Mouse (Mus musculus): ENCODE results near the gene Ehmt1.

The Ehmt1 gene

DNA sequence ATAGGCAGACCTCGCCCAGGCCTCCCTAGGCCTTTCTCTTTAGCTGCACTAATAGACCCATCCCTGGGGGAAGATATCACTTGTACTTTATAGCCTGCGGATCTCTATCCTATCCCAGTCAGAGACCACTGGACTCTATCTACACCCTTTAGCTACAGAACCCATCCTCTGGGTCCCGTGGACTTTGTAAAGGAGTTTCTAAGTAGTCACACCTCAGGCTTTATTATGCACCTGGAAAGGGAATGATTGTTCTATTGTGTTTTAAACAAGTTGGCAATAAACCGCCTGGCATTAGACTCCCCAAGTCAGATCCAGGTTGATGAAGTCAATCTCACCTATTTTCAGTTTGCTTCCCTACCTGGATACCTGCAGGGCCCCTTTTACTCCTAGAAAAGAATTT, 7.2 kb downstream of the Ehmt1 start:
- DNase-seq (ENCODE audit: low read depth, low spot score): no peak

DNA sequence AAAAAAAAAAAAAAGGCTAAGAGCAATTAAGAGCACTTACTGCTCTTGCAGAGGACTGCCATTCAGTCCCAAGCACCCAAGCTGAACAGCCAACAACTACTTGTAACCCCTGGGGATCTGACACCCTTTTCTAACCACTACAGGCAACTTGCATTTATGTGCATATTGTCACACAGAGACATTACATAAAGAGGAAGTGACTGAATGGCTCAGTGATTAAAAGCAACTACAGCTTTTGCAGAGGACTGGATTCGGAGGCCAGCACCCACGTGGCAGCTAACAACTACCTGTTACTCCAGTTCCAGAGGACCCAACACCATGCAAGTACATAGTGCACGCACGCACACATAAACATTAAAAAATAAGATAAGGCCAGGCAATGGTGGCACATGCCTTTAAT, 8.9 kb downstream of the Ehmt1 start:
- DNase-seq (ENCODE audit: low read depth, low spot score): no peak

DNA sequence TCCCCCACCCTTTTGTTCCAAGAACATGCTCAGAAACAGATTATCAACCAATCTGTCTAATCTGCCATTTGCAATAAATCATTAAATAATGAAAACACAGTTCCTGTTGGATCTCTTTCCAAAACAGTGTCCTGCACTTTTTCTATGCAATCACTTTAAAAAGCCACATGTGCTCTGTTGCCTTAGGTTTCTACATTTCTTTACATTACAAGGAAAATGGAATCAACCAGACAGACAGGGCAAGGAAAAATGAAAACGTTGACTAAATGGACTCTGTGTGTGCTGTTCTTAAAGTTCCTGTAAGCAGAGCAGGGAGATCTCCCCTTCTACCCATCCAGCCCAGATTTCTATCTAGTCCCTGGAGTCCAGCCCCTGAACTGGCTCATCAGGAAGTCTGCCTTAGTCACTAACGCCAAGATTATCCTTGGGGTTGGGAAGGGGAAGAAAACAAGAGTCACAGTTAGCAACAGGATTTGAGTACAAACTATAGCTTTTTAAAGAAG, 13.7 kb downstream of the Ehmt1 start:
- no peak for DNase-seq (ENCODE audit: low read depth, low spot score)

DNA sequence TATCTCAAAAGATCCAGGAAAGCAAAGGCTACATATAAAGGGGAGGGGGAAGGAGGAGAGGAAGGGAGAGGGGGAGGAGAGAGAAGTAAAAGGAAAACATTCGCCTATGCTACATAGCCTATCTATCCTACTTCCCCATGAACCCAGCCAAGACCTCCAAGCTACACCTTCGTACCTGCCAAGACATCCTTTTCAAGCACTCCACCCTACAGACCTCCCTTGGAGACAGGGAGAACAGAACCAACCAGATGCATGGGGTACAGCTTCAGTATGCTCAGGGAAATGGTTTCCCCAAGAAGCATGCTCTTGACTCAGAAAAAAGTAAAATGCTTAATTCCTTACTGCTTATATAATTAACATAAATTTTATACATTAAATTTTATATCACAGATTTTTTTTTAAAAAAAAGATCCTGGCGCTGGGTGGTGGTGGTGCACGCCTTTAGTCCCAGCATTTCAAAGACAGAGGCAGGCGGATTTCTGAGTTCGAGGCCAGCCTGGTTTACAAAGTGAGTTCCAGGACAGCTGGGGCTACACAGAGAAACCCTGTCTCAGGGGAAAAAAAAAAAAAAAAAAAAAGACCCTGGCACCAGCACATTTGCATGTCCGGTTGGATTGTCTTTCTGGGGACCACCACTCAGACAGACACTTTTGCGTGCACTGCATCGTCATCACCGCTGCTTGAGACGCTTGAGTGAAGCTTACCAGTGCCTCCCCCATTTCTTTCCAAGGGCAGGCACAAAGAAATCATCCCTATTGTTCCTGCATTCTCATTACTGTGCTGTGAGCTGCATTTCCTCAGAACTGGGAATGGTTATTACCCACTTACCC, 14.4 kb downstream of the Ehmt1 start:
- DNase-seq (ENCODE audit: low read depth, low spot score): no peak

DNA sequence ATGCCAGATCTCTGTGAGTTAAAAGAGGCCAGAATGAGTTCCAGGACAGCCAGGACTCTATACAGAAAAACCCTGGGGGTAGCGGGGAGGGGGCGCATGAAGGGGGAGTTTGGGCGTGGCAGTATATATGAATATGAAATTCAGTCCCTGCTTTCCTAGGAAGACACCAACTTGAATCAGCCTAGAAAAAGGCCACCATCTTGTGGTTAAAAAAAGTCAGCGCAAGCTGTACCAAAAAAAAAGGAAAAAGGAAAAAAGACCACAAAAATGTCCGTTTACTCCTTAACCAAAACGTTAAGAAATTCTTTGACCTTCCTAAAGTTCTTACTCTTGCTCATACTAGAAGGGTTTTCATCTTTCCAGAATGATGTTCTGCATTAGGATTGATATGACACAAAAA, 16.4 kb downstream of the Ehmt1 start:
- no peak for DNase-seq (ENCODE audit: low read depth, low spot score)

DNA sequence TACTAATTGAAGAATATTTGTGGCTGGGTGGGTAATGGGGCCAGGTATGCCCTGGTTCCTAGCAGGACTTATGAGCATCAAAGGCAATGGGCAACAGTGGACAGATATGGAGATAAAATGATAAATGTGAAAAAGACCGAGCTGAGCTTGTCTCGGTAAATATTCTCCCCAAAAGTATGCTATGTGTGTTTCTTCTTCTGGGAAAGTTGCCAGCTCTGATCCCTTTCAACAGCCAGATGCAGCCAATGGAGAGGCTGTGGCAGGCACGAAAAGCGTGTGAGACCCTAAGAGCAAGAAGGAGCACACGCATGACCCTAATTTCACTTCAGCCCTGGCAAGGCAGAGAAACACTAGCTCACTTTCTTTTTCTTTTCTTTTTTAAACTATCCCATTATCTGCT, 18.4 kb downstream of the Ehmt1 start:
- no peak for DNase-seq (ENCODE audit: low read depth, low spot score)

DNA sequence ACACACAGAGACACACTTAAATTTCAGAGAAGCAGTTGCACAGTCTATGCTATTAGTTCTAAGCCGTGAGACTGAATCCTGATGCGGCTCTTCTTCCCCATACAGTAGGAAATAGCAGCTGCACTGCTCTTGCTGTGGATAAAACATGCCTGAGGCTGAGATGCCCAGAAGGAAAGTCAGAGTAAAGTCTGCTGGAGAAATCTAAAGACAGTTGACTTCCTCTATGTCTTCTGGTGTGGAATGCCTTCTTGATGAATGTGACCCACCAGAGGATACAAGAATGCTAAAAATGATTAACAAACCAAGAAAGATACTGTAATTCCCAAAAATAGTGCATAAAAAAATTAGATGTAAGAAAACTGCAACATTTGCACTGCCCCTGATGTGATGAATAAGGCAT, 20.1 kb downstream of the Ehmt1 start:
- DNase-seq (ENCODE audit: low read depth, low spot score): no peak

DNA sequence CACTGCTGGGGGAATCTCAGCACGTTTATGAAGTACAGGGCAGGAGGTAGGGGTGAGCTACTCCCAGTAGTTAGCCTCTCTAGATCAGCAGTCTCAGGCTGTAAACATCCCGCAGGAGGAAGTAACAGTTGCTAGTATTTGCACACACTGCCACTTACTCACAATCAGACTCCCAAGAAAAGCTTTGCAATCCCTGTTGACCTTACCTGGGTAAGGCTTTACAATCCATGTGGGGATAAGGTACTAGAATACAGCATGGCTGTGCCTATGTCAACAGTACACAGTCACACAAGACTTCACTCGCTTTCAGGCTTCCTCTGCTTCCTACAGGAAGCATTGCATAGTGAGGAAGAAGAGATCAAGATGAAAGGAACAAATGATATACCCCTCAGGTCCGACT, 22.7 kb downstream of the Ehmt1 start:
- no peak for DNase-seq (ENCODE audit: low read depth, low spot score)

DNA sequence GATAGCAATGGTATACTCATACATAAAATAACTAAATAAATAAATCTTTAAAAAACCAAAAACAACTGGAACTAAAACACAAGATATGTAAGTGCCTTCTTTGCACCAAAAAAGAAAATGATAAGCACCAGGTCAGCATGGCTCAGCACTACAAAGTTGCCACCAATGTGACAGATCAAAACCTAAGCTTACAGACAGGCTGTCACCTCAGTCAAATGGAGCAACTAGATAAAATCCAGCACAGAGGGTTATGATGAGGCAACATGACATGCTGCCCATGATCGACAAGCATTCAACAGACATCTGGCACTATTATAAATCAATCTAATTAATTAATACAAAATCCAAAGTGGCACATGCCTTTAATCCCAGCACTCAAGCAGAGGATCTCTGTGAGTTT, 25.2 kb downstream of the Ehmt1 start:
- no peak for DNase-seq (ENCODE audit: low read depth, low spot score)

DNA sequence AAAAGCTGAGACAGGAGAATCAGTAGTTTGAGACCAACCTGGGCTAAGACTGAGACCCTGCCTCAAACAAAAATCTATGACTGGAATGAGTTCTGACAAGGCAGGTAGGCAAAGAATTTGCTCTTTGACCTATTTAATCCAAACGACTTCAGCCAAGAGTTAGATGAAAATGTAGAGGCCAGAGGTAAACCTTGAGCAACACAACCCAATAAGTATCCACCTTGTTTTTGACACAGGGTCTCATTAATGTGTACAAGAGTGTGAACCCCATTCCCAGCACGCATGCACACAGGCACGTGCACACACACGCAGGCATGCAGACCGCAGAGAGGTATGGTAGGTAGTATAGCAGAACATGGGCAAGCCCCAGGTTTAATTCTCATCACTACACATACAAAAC, 27.1 kb downstream of the Ehmt1 start:
- no peak for DNase-seq (ENCODE audit: low read depth, low spot score)

DNA sequence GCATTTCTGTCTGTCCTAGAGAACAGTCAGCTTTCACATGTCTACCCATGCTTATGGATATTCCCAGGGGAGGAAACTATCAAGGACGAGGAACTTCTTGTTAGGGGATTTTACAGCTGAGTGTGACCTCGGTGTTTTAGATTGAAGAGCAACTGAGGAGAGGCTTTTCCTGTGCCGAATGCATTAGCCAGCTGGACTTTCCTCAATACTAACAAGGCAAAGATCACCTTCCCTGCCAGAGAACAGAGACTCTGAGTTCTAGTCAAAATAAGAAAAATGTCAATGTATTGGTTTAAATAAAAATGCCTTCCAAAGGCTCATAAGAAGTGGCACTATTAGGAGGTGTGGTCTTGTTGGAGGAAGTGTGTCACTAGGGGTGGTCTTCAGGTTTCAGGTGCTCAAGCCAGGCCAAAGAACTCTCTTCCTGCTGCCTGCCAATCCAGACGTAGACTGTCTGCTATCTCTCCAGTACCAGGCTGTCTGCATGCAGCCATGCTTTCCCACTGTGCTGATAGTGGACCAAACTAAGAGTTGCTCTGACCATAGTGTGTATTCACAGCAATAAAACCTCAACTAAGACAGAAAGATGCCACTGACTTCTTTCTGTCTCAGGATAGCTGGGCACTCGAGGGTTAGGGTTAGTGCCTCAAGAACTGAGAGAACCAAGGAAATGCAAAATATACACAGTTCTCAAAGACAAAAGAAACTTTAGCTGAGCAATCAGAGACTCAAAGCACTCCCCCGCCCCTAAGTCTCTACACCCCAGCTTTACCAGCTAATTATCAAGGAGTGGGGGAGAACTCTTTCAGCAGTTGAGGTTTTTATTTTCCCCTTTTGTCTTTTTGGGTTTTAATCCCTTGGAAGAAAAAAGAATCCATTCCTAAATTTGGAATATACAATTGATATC, 28.6 kb downstream of the Ehmt1 start:
- no peak for DNase-seq (ENCODE audit: low read depth, low spot score)

DNA sequence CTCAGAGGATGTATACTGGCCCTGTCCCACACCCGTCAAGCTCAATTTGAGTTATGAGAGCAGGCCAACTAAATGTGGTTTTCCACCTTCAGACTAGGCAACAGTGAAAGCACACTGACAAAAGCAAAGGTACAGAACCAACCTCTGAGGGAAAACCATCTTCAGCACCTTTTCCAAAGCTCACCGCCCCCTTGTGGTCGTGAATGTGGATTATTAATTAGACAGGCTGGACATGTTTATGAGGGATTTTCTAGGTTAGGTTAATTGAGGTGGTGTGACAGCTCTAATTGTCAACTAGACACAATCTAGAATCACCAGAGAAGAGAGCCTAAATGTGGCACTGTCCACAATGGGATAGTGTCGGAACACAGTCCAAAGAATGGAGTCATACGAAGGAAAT, 30.5 kb downstream of the Ehmt1 start:
- DNase-seq (ENCODE audit: low read depth, low spot score): no peak

DNA sequence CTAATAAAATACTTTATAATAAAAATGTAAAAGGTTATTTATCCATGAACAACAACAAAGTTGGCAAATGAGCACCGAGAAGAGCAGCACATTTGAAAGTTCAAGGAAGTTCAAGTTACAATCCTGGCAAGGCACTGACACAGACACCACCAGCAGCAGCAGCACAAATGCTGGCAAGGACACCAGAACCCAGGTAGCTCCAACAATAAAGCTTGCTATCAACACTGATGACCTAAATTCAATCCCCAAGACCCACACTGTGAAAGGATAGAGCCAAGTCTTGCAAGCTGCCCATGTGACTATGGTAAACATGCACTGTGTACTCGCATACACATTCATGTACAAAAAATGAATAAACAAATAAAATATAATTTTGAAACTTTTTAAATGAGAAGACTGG, 38.7 kb downstream of the Ehmt1 start:
- no peak for DNase-seq (ENCODE audit: low read depth, low spot score)

DNA sequence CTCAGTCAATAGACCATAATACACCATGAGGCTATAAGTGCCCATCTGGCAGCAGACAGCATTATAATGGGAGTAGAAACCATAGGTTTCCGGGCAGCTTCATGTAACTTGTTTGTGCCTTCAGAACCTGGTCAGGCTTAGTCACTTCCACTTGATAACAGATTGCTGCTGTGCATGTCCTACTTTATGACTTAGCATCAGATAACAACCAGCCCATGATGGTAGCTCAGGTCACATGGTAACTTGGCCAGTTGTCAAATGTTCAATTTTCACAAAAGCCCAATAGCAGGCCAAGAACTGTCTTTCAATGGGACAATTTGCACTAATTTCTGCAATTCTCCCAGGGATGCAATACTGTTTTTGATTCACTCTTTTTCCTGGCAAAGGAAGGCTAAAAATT, 48.5 kb downstream of the Ehmt1 start:
- no peak for DNase-seq (ENCODE audit: low read depth, low spot score)

DNA sequence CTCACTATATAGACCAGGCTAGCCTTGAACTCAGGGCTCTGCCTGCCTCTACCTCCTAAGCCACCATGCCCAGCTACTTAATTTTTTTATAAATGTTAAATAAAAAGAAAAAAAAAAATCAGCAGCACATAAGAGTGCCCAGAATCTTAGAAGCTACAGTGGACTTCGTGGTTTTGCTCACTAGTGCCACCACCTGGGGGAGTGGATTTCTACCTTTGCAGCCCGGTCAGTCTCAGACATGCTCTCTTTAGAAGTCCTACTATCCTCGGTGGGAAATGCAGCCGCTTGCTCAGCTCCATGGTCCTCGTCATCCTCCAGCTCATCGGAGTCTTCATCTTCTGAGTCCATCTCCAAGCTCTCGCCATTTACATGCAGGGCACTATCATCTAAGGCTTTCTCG, 56.4 kb downstream of the Ehmt1 start:
- DNase-seq (ENCODE audit: low read depth, low spot score): no peak

DNA sequence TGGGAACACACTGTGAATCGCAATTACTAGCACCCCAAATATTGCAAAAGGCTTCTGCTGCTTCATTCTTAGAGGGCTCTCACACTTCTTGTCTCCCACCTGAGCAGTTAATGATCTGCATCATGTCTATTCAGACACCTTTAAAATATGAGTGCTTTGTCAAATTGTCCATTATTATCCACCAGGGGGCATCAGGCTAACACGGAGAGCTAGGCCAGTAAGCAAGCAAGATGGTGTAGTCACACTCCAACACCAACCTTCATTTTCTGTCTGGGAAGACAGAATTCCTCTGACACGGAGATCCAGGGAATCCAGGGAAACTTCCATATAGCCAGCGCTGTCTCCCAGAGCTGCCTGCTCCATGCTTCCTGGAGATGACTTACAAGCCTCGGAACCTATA, 67.0 kb downstream of the Ehmt1 start:
- peak; percentile 18 for DNase-seq (ENCODE audit: low read depth, low spot score)

DNA sequence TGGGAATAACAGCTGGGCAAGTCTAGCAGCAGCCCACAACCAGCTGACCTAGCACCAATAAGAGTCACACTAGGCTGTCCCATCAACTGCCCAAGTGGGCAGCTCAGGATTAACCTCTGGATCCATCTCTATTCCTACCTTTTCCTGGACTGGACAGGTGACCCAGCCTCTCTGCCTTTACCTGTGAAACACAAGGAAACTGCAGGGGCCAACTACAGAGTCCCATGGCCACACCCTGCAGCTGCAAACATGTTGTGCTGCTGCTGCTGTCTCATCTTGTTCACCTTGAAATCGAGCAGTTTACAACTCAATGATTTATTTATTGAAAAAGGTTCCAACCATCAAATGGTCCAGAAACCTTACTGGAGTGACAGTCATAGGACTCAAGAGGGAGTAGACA, 72.9 kb downstream of the Ehmt1 start:
- no peak for DNase-seq (ENCODE audit: low read depth, low spot score)

DNA sequence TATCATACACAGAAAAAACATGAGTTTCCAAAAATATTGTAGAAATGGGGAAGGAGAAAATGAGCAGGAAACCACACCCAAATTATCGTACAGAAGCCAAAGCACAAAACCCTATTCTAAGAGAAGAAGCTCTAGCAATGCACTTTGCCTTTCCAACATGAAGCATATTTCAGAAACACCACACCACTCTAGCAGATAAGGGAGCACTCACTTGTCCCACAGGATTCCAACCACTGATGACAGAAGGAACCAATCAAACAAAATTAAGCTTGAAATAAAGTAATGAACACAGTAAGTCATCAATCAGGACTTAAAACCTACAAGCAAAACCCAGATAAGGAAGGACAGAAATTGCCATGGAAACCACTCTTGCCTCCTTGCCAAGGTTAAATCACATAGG, 74.2 kb downstream of the Ehmt1 start:
- DNase-seq (ENCODE audit: low read depth, low spot score): no peak

DNA sequence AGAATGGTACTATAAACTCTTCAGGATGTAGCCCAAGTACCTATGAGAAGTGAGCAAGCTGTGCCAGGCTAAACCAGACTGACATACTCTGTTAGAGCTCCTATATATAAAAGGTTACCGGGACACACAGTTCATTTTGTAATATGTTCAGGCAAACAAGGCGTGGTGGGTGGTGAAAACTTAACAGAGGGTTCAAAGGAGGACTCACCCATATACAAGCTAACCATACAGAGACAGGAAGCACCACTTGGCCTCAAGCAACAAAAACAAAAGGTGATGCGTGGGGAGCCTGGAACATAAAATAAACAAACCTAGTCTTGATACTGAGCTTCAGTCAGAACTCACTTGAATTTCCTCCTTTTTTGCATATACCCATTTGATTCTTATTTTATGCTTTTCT, 88.8 kb downstream of the Ehmt1 start:
- DNase-seq (ENCODE audit: low read depth, low spot score): no peak

DNA sequence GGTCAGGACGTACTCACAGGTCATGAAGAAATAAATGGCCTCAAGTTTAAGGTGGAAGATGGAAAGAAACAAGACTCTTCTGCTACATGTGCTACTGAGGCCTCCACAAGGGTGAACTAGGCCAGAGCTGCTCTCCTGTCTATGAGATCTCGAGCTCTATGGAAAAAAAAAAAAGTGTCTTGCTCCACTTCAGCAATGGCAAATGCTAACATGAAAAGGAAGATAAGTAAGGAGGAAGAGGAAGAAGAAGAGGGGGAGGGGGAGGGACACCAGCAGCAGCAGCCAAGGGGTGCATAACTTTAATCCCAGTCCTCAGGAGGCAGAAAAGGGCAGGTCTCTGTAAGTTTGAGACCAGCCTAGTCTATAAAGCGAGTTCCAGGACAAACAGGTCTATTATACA, 109.7 kb downstream of the Ehmt1 start:
- no peak for DNase-seq (ENCODE audit: low read depth, low spot score)

DNA sequence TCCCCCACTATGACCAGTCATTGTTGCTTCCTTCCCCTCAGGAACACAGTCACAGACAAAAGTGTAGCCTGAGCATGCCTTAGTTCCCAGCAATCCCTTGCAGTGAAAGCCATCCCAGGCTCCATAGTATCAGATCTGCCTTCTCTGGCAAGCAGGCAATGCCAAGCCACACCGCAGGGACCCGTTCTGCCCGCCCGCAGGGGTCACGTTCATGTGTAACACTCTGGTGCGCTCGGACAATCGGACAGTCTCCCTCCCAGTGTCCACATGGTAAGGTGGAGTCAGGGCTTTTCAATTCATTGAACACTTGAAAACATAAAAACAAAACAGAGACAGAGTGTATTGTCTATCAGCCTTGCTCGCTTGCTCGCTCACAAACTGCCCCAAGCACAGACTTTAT, 111.7 kb downstream of the Ehmt1 start:
- no peak for DNase-seq (ENCODE audit: low read depth, low spot score)

DNA sequence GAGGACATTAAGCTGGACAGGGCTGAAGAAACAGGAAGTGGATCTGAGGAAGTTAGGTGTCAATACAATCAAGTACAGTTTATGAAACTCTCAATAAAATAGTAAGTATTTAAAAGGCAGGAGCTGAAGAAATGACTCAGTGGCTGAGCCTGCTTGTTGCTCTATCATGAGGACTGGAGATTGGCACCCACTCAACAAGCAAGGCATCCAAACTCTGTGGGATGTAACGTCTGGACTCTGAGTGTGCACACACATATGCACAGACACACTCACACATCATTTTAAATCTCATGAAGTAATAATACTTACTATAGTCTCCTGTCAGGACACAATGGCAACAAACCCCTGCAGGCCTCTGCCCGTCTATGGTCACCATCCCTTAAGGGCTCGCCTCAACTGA, 112.4 kb downstream of the Ehmt1 start:
- no peak for DNase-seq (ENCODE audit: low read depth, low spot score)

DNA sequence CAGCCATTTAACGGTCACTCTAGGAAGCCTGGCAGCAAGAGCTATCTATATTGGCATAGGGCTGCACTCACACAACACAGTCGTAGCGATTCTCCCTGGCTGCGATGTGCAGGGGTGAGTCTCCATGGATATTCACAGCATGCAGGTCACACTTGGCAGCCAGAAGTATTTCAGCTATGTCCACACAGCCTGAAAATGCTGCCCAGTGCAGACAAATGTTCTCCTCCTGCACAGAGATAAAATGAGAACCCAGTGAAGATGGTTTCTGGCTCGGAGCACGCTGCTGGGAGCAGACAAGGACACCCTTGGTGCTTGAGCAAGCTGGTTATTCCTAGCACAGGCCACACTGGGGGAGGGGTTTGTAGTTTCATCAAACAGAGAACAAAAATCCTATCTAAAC, 113.3 kb downstream of the Ehmt1 start:
- DNase-seq (ENCODE audit: low read depth, low spot score): no peak

All from retina, adult 2 months (tissue).